Mouse (Mus musculus): Measurements from ENCODE around the gene H2-T23. TPM values are rescaled to one million over a fixed set of nuclear protein-coding genes. Genes with fewer than 3 reads are reported as not detected.

The H2-T23 gene
- total RNA-seq, 2 experiments from 2014 or later = 6.2 to 8.7 TPM

DNA sequence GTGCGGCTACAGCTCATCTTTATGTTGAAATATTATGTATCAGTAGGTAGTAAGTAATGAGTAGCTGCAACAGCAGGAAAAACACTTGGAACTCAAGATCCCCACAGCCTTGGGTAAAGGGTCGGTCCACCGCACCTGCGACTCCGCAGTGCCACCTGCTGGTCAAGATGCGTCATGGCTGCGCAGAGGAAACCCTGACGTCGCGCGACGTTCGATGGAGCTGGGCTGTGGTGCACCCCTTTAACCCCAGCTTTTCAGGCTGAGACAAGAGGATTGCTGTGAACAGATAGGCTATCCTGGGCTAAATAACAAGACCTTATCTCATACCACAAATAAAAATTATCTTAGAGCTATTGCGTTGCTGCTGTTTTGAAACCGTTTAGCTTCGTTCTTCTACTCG, 39.0 kb downstream of the H2-T23 start:
- peak; percentile 54 for DNase-seq

- DNase-seq = no peak
Observed at GRCm38 (mm10) chr17:35991781-35992180, 40.9 kb downstream of the H2-T23 start.

- no peak for DNase-seq
Observed at GRCm38 (mm10) chr17:35981776-35982175, 50.9 kb downstream of the H2-T23 start.

GRCm38 (mm10) chr17:35980363-35980754, 52.3 kb downstream of the H2-T23 start:
- peak; percentile 58 for DNase-seq

Other genes with a start within 250 kb of the H2-T23 start
- gene Ier3, start 211.2 kb downstream of the H2-T23 start, total RNA-seq (2021) = 1 to 10 TPM; 4.0 to 4.5 TPM
- 10 to 100 TPM; 41.0 to 46.3 TPM for gene Flot1, start 209.6 kb downstream of the H2-T23 start, total RNA-seq (2021)
- gene Tubb5, start 194.5 kb downstream of the H2-T23 start, total RNA-seq (2021) = 10 to 100 TPM; 39.2 to 54.5 TPM
- 1 to 10 TPM; 3.7 to 5.2 TPM for gene Mdc1, start 191.3 kb downstream of the H2-T23 start, total RNA-seq (2021)
- gene Nrm, start 171.5 kb downstream of the H2-T23 start, total RNA-seq (2021) = 1 to 10 TPM in 1 of 2 experiments, under 1 TPM in 1; 0.74 to 1.6 TPM
- 1 to 10 TPM; 4.8 to 8.0 TPM for gene Ppp1r18, start 167.3 kb downstream of the H2-T23 start, total RNA-seq (2021)
- 10 to 100 TPM; 14.8 to 15.2 TPM for gene Dhx16, start 153.0 kb downstream of the H2-T23 start, total RNA-seq (2021)
- gene 2310061I04Rik, start 135.4 kb downstream of the H2-T23 start, total RNA-seq (2021) = 10 to 100 TPM; 62.4 to 86.6 TPM
- 1 to 10 TPM; 3.0 to 4.6 TPM for gene Atat1, start 122.8 kb downstream of the H2-T23 start, total RNA-seq (2021)
- 10 to 100 TPM; 52.8 to 59.6 TPM for gene Mrps18b, start 116.5 kb downstream of the H2-T23 start, total RNA-seq (2021)
- 10 to 100 TPM; 17.7 to 25.5 TPM for gene Ppp1r10, start 116.4 kb downstream of the H2-T23 start, total RNA-seq (2021)
- 10 to 100 TPM; 64.6 to 68.1 TPM for gene Abcf1, start 63.1 kb downstream of the H2-T23 start, total RNA-seq (2021)
- gene Gnl1, start 53.0 kb downstream of the H2-T23 start, total RNA-seq (2021) = 10 to 100 TPM; 14.7 to 16.1 TPM
- 1 to 10 TPM; 2.6 to 3.9 TPM for gene Prr3, start 52.6 kb downstream of the H2-T23 start, total RNA-seq (2021)
- gene H2-T24, start 12.3 kb downstream of the H2-T23 start, total RNA-seq (2021) = 1 to 10 TPM; 1.6 to 1.7 TPM
- 1 to 10 TPM; 5.8 to 7.2 TPM for gene H2-T22, start 9.9 kb upstream of the H2-T23 start, total RNA-seq (2021)
- not detected for gene Gm6034, start 10.1 kb upstream of the H2-T23 start, total RNA-seq (2021)
- gene Gm11127, start 25.5 kb upstream of the H2-T23 start, total RNA-seq (2021) = 1 to 10 TPM; 1.3 to 2.4 TPM
- not detected for gene Gm19684, start 88.8 kb upstream of the H2-T23 start, total RNA-seq (2021)
- not detected for gene Gm7030, start 96.6 kb upstream of the H2-T23 start, total RNA-seq (2021)
- gene Gm8909, start 135.7 kb upstream of the H2-T23 start, total RNA-seq (2021) = not detected
- gene H2-T3, start 157.4 kb upstream of the H2-T23 start, total RNA-seq (2021) = not detected
- 10 to 100 TPM; 30.3 to 35.9 TPM for gene Rpp21, start 225.2 kb upstream of the H2-T23 start, total RNA-seq (2021)
- gene Trim39, start 239.4 kb upstream of the H2-T23 start, total RNA-seq (2021) = 1 to 10 TPM; 5.0 to 5.6 TPM